Mouse (Mus musculus): ENCODE measurements around the gene Rai2. TPM values are rescaled to one million over a fixed set of nuclear protein-coding genes. Genes with fewer than 3 reads are reported as not detected.

The Rai2 gene
- polyA plus RNA-seq (2015; fragmentation: Nextera tagmentation; extraction: Ambion mirVana) = 4.4 and 5.0 TPM in 2 replicates

GRCm38 (mm10) chrX:161716865-161717763, at the start of gene Rai2:
TSS of gene Rai2 (plus strand) at chrX:161717069.
- H3K4me3 ChIP-seq (ENCODE audit: low read depth, low read length) = peak within 1 kb of the TSS; percentile 51
- no peaks in the 10 kb centered on the region for H3K9me3 ChIP-seq (ENCODE audit: control insufficient read depth)
- no peaks in the 10 kb centered on the region for H3K36me3 ChIP-seq (ENCODE audit: control insufficient read depth, insufficient read depth)
- peak; percentile 72 for ATAC-seq
- H3K4me1 ChIP-seq (replicated peaks; ENCODE audit: control insufficient read depth, insufficient read depth, low read length) = no peaks in the 10 kb centered on the region
- H3K9ac ChIP-seq (ENCODE audit: low read depth, low read length) = peak within 1 kb of the TSS; percentile 34; the same call in 1 of the 2 replicates
- peak within 1 kb of the TSS; percentile 80 for H3K4me2 ChIP-seq (replicated peaks; ENCODE audit: low read depth)
- H3K27me3 ChIP-seq (replicated peaks; ENCODE audit: control insufficient read depth, insufficient read depth, low read length) = peaks cover 17% of the 10 kb centered on the region
- H3K27ac ChIP-seq (ENCODE audit: low read depth, low read length) = 0 out of 2 replicates have a peak within 1 kb of the TSS, but pooled peaks have one; percentile 3
- WGBS = 14% methylated on average over 57 of the region's 79 CpGs
- no peak for TF ChIP-seq CTCF (IDR thresholded peaks at IDR 0.05; ENCODE audit: low read depth)

- no peak for ATAC-seq
- 65% methylated on average over 3 of the region's 3 CpGs for WGBS
- no peak for TF ChIP-seq CTCF (IDR thresholded peaks at IDR 0.05; ENCODE audit: low read depth)
- Histone ChIP-seq H3K4me1 (replicated peaks; ENCODE audit: control insufficient read depth, insufficient read depth, low read length) (no peaks in the 10 kb centered on the region), H3K27me3 (replicated peaks; ENCODE audit: control insufficient read depth, insufficient read depth, low read length) (no peaks in the 10 kb centered on the region), H3K36me3 (ENCODE audit: control insufficient read depth, insufficient read depth) (no peaks in the 10 kb centered on the region), H3K9ac (ENCODE audit: low read depth, low read length) (no peak overlapping the region), H3K9me3 (ENCODE audit: control insufficient read depth) (no peaks in the 10 kb centered on the region), H3K27ac (ENCODE audit: low read depth, low read length) (no peak overlapping the region), H3K4me3 (ENCODE audit: low read depth, low read length) (no peak overlapping the region), H3K4me2 (replicated peaks; ENCODE audit: low read depth) (no peak overlapping the region)
These were observed 27.5 kb upstream of the Rai2 start for GRCm38 (mm10) chrX:161689336-161689735.

GRCm38 (mm10) chrX:161716503-161716864, 385 bp upstream of the Rai2 start:
- Histone ChIP-seq H3K9me3 (ENCODE audit: control insufficient read depth) (no peaks in the 10 kb centered on the region), H3K9ac (ENCODE audit: low read depth, low read length) (no peak overlapping the region), H3K36me3 (ENCODE audit: control insufficient read depth, insufficient read depth) (no peaks in the 10 kb centered on the region), H3K27ac (ENCODE audit: low read depth, low read length) (no peak overlapping the region), H3K4me3 (ENCODE audit: low read depth, low read length) (peak overlapping the region; percentile 51), H3K4me2 (replicated peaks; ENCODE audit: low read depth) (peak overlapping the region; percentile 80), H3K27me3 (replicated peaks; ENCODE audit: control insufficient read depth, insufficient read depth, low read length) (peaks cover 17% of the 10 kb centered on the region), H3K4me1 (replicated peaks; ENCODE audit: control insufficient read depth, insufficient read depth, low read length) (no peaks in the 10 kb centered on the region)
- no peak for TF ChIP-seq CTCF (IDR thresholded peaks at IDR 0.05; ENCODE audit: low read depth)
- peak; percentile 17; the same call in 1 of the 2 replicates for ATAC-seq
- WGBS = 46% methylated on average over 4 of the region's 9 CpGs

GRCm38 (mm10) chrX:161717764-161718382, 1.0 kb downstream of the Rai2 start:
- no peak for ATAC-seq
- 20% methylated on average over 26 of the region's 26 CpGs for WGBS

GRCm38 (mm10) chrX:161718548-161718947, 1.7 kb downstream of the Rai2 start:
- H3K27ac ChIP-seq (ENCODE audit: low read depth, low read length) = no peak overlapping the region
- H3K9me3 ChIP-seq (ENCODE audit: control insufficient read depth) = no peaks in the 10 kb centered on the region
- no peak overlapping the region for H3K9ac ChIP-seq (ENCODE audit: low read depth, low read length)
- 30% methylated on average over 11 of the region's 11 CpGs for WGBS
- peaks cover 17% of the 10 kb centered on the region for H3K27me3 ChIP-seq (replicated peaks; ENCODE audit: control insufficient read depth, insufficient read depth, low read length)
- no peaks in the 10 kb centered on the region for H3K4me1 ChIP-seq (replicated peaks; ENCODE audit: control insufficient read depth, insufficient read depth, low read length)
- no peak for TF ChIP-seq CTCF (IDR thresholded peaks at IDR 0.05; ENCODE audit: low read depth)
- H3K4me2 ChIP-seq (replicated peaks; ENCODE audit: low read depth) = peak overlapping the region; percentile 80
- no peak for ATAC-seq
- H3K4me3 ChIP-seq (ENCODE audit: low read depth, low read length) = peak overlapping the region; percentile 51
- no peaks in the 10 kb centered on the region for H3K36me3 ChIP-seq (ENCODE audit: control insufficient read depth, insufficient read depth)

More at GRCm38 (mm10) chrX:161717764-161718382, 1.0 kb downstream of the Rai2 start:
- Histone ChIP-seq H3K9ac (ENCODE audit: low read depth, low read length) (0 out of 2 replicates have a peak overlapping the region, but pooled peaks have one; percentile 34), H3K4me3 (ENCODE audit: low read depth, low read length) (peak overlapping the region; percentile 51), H3K4me2 (replicated peaks; ENCODE audit: low read depth) (peak overlapping the region; percentile 80), H3K27me3 (replicated peaks; ENCODE audit: control insufficient read depth, insufficient read depth, low read length) (peaks cover 17% of the 10 kb centered on the region), H3K36me3 (ENCODE audit: control insufficient read depth, insufficient read depth) (no peaks in the 10 kb centered on the region), H3K4me1 (replicated peaks; ENCODE audit: control insufficient read depth, insufficient read depth, low read length) (no peaks in the 10 kb centered on the region), H3K27ac (ENCODE audit: low read depth, low read length) (0 out of 2 replicates have a peak overlapping the region, but pooled peaks have one; percentile 3), H3K9me3 (ENCODE audit: control insufficient read depth) (no peaks in the 10 kb centered on the region)
- TF ChIP-seq CTCF (IDR thresholded peaks at IDR 0.05; ENCODE audit: low read depth) = no peak

- Histone ChIP-seq H3K9me3 (ENCODE audit: control insufficient read depth) (no peaks in the 10 kb centered on the region), H3K4me2 (replicated peaks; ENCODE audit: low read depth) (no peak overlapping the region), H3K4me1 (replicated peaks; ENCODE audit: control insufficient read depth, insufficient read depth, low read length) (no peaks in the 10 kb centered on the region), H3K4me3 (ENCODE audit: low read depth, low read length) (no peak overlapping the region), H3K27me3 (replicated peaks; ENCODE audit: control insufficient read depth, insufficient read depth, low read length) (peaks cover 28% of the 10 kb centered on the region), H3K9ac (ENCODE audit: low read depth, low read length) (no peak overlapping the region), H3K36me3 (ENCODE audit: control insufficient read depth, insufficient read depth) (no peaks in the 10 kb centered on the region), H3K27ac (ENCODE audit: low read depth, low read length) (no peak overlapping the region)
- no peak for ATAC-seq
- 71% methylated on average over 4 of the region's 4 CpGs for WGBS
- no peak for TF ChIP-seq CTCF (IDR thresholded peaks at IDR 0.05; ENCODE audit: low read depth)
These were observed 4.2 kb downstream of the Rai2 start for GRCm38 (mm10) chrX:161721082-161721481.

Data from intestine, postnatal 0 days (tissue).